Mouse (Mus musculus) forebrain, postnatal 0 days (tissue): ENCODE measurements at regions not wholly inside any gene's neighbourhood (a gene's known extent, or its start where the extent isn't known, plus 50 kb on each side); places are given as distances from the start of the nearest gene placed in this dataset.

Experiments used
- ATAC-seq: fragments of 200-750 bp; cut with Nextera tagmentation; 2 replicates; pipeline ENCODE4 v1.8.0; 2017; ENCODE audit warnings: mild to moderate bottlenecking, moderate library complexity
- DNase-seq: peaks from one replicate; pipeline ENCODE4 v3.0.0-alpha.2; 2015
- H3K27ac ChIP-seq: fragments of 300-500 bp; sonication (generic); 2 replicates; pipeline ENCODE4 v1.5.1; 2014; ENCODE audit warnings: low read depth, mild to moderate bottlenecking, antibody characterized with exemption, low read length, moderate library complexity, mixed read lengths
- H3K27me3 ChIP-seq: fragments of 300-500 bp; sonication (generic); 2 replicates; pipeline ENCODE4 v1.6.1; 2014; ENCODE audit warnings: mild to moderate bottlenecking, low read length, mixed read lengths; ENCODE audit not compliant: insufficient read depth
- H3K36me3 ChIP-seq: fragments of 300-500 bp; sonication (generic); 2 replicates; pipeline ENCODE4 v1.6.1; 2014; ENCODE audit warnings: mild to moderate bottlenecking, moderate library complexity; ENCODE audit not compliant: insufficient read depth
- H3K4me1 ChIP-seq: fragments of 300-500 bp; sonication (generic); 2 replicates; pipeline ENCODE4 v1.6.1; 2014; ENCODE audit warnings: antibody characterized with exemption; ENCODE audit not compliant: insufficient read depth
- H3K4me2 ChIP-seq: fragments of 300-500 bp; sonication (generic); 2 replicates; pipeline ENCODE4 v1.6.1; 2014; ENCODE audit warnings: low read depth, mild to moderate bottlenecking, moderate library complexity
- H3K4me3 ChIP-seq: fragments of 300-500 bp; sonication (generic); 2 replicates; pipeline ENCODE4 v1.5.1; 2014; ENCODE audit warnings: low read depth, low read length, mixed read lengths
- H3K9ac ChIP-seq: fragments of 300-500 bp; sonication (generic); 2 replicates; pipeline ENCODE4 v1.6.1; 2014; ENCODE audit warnings: mild to moderate bottlenecking
- H3K9me3 ChIP-seq: fragments of 300-500 bp; sonication (generic); 2 replicates; pipeline ENCODE4 v1.6.1; 2016; ENCODE audit warnings: low read length
- CTCF ChIP-seq: sonication (generic); IDR thresholded peaks from 2 replicates; pipeline ENCODE4 v1.5.1; 2016; ENCODE audit warnings: antibody characterized with exemption, control low read depth, low read depth
- whole genome bisulfite sequencing: fragments of 180-500 bp; shearing (Covaris S2); extraction: QIAGEN DNeasy Blood & Tissue Kit; methylation state at CpG from one replicate; pipeline ENCODE4 v1.1.7; 2014; 5-methylcytosine and 5-hydroxymethylcytosine counted together

DNA sequence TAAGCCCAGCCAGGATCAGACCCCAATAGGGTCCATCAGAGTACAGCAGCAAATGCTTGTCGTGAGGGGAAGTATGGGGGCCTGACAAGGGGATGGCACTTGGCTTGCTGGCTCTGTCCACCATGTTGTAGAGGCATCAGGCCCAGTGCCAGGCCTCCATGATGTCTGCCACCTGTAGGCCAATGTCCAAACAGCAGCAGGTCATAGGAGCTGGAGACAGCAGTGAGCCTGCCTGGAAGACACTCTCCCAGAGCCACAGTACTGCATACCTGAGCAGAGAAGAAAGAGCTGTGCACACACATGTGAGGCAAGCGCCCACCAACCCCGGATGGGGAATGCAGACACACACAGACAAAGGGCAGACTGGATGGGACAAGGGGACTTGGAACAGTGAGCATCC, 55.4 kb upstream of the Slc22a12 start:
- no peaks in the 10 kb centered on the region for H3K9me3 ChIP-seq
- no peaks in the 10 kb centered on the region for H3K36me3 ChIP-seq
- H3K4me1 ChIP-seq: no peaks in the 10 kb centered on the region
- ATAC-seq: no peak
- H3K27ac ChIP-seq: no peak overlapping the region
- H3K27me3 ChIP-seq: no peaks in the 10 kb centered on the region
- no peak for DNase-seq
- H3K9ac ChIP-seq: no peak overlapping the region
- WGBS: 85% methylated on average over 3 of the region's 3 CpGs
- H3K4me3 ChIP-seq: no peak overlapping the region
- H3K4me2 ChIP-seq: no peak overlapping the region
- TF ChIP-seq CTCF: no peak

GRCm38 (mm10) chr19:6595801-6596200, 53.0 kb upstream of the Slc22a12 start:
- H3K4me1 ChIP-seq: no peaks in the 10 kb centered on the region
- WGBS: 53% methylated on average over 9 of the region's 9 CpGs
- ATAC-seq: no peak
- H3K36me3 ChIP-seq: no peaks in the 10 kb centered on the region
- no peaks in the 10 kb centered on the region for H3K9me3 ChIP-seq
- no peak overlapping the region for H3K4me2 ChIP-seq
- no peak overlapping the region for H3K9ac ChIP-seq
- H3K27me3 ChIP-seq: no peaks in the 10 kb centered on the region
- no peak overlapping the region for H3K27ac ChIP-seq
- no peak for TF ChIP-seq CTCF
- H3K4me3 ChIP-seq: no peak overlapping the region
- DNase-seq: no peak
